Mouse (Mus musculus) stomach, postnatal 0 days (tissue): ENCODE data around the gene Sytl1.

Source experiments
- CTCF ChIP-seq: IDR thresholded peaks from 2 replicates; pipeline ENCODE4 v1.5.1; 2016; ENCODE audit warnings: antibody characterized with exemption, low read depth, mild to moderate bottlenecking, moderate library complexity
- EP300 ChIP-seq: optimal IDR thresholded peaks from 2 replicates; pipeline ENCODE3; 2016; ENCODE audit warnings: antibody characterized with exemption

DNA sequence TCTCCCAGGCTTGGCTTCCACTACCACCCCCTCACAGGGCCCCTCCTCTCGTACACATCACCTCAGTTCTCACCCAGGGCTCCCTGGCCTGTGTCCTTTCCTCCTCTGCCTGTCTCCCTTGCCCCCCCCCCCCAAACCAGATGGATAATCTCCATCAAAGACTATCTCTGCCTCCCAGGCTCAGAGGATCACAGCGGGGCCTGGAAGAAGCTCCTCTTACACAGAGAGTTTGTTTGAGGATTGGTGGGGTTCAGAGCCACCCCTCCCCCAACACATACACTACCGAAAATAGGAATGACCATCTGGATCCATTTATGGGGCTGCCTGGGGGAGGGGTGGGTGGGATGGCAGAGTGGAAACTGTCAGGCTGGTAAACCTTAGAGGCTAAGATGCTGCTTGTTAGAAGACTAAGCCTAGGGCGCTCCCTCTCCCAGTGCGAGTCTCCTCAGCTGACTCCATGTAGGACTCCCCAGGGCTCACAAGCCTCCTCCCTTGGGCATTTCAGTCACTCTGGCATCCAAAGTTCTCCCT, 19.1 kb upstream of the Sytl1 start:
- TF ChIP-seq CTCF (no peak), EP300 (no peak)
